Mouse (Mus musculus) neural tube, embryonic 14.5 days (tissue): ENCODE results near the gene Phox2a. TPM values are rescaled to one million over a fixed set of nuclear protein-coding genes. Genes with fewer than 3 reads are reported as not detected.

ENCODE experiments used
- ATAC-seq: fragments of 200-750 bp; cut with Nextera tagmentation; 2 replicates; pipeline ENCODE4 v1.8.0; 2017; ENCODE audit warnings: low read depth, mild to moderate bottlenecking, moderate TSS enrichment, moderate library complexity
- H3K27ac ChIP-seq: fragments of 300-500 bp; sonication (generic); 2 replicates; pipeline ENCODE4 v1.5.1; 2014; ENCODE audit warnings: low read depth, mild to moderate bottlenecking, control low read depth, low read length, moderate library complexity, mixed read lengths
- H3K27me3 ChIP-seq: fragments of 300-500 bp; sonication (generic); 2 replicates; pipeline ENCODE4 v1.6.1; 2014; ENCODE audit warnings: low read length; ENCODE audit not compliant: control insufficient read depth, insufficient read depth
- H3K36me3 ChIP-seq: fragments of 300-500 bp; sonication (generic); 2 replicates; pipeline ENCODE4 v1.6.1; 2014; ENCODE audit warnings: low read length, mixed read lengths; ENCODE audit not compliant: control insufficient read depth, insufficient read depth
- H3K4me1 ChIP-seq: fragments of 300-500 bp; sonication (generic); 2 replicates; pipeline ENCODE4 v1.6.1; 2014; ENCODE audit warnings: low read length; ENCODE audit not compliant: control insufficient read depth, insufficient read depth
- H3K4me2 ChIP-seq: fragments of 300-500 bp; sonication (generic); 2 replicates; pipeline ENCODE4 v1.6.1; 2014; ENCODE audit warnings: mild to moderate bottlenecking, low read depth, low read length, control low read depth
- H3K4me3 ChIP-seq: fragments of 300-500 bp; sonication (generic); 2 replicates; pipeline ENCODE4 v1.5.1; 2014; ENCODE audit warnings: low read depth, low read length, control low read depth, mixed read lengths
- H3K9ac ChIP-seq: fragments of 300-500 bp; sonication (generic); replicated peaks from 2 replicates; pipeline ENCODE4 v1.6.1; 2014; ENCODE audit warnings: low read depth, mild to moderate bottlenecking, control low read depth, low read length, mixed read lengths
- H3K9me3 ChIP-seq: fragments of 300-500 bp; sonication (generic); 2 replicates; pipeline ENCODE4 v1.6.1; 2016; ENCODE audit warnings: low read length; ENCODE audit not compliant: control insufficient read depth
- WGBS: fragments of 180-500 bp; shearing (Covaris S2); extraction: QIAGEN DNeasy Blood & Tissue Kit; methylation state at CpG from one replicate; pipeline ENCODE4 v1.1.7; 2014; 5-methylcytosine and 5-hydroxymethylcytosine counted together
- polyA plus RNA-seq: library from polyadenylated mRNA; unstranded; fragments of >200 nt; fragmentation: Nextera tagmentation; extraction: Ambion mirVana; gene quantifications from 2 replicates; pipeline ENCODE4 v1.2.1, GENCODE M21; 2014

The Phox2a gene
- polyA plus RNA-seq, 1 experiment from 2014 or later, result 2.4 TPM

DNA sequence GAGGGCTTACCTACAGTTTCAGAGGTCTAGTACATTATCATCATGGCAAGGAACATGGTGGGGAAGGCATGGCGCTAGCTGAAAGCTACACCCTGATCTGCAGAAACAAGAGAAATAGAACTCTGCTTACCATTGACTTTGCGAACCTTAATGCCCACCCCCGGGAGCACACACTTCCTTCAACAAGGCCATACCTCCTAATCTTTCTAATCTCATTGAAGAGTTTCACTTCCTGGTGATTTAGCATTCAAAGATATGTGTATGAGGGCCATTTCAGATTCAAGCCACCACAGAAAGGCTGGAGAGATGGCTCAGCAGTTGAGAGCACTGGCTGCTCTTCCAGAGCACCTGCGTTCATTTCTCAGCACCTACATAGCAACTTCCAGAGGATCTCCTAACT, 39.0 kb downstream of the Phox2a start, which contains the start of gene Folr2:
Folr2 (minus strand) TSS at position 101 of the 400 bp plus-strand sequence.
- Histone ChIP-seq H3K27ac (no peak within 1 kb of the TSS), H3K36me3 (no peaks in the 10 kb centered on the region), H3K27me3 (no peaks in the 10 kb centered on the region), H3K9ac (no peak within 1 kb of the TSS), H3K9me3 (no peaks in the 10 kb centered on the region), H3K4me3 (no peak within 1 kb of the TSS), H3K4me2 (no peak within 1 kb of the TSS), H3K4me1 (no peaks in the 10 kb centered on the region)
- ATAC-seq, result no peak
- WGBS, result 93% methylated on average over 4 of the region's 4 CpGs

DNA sequence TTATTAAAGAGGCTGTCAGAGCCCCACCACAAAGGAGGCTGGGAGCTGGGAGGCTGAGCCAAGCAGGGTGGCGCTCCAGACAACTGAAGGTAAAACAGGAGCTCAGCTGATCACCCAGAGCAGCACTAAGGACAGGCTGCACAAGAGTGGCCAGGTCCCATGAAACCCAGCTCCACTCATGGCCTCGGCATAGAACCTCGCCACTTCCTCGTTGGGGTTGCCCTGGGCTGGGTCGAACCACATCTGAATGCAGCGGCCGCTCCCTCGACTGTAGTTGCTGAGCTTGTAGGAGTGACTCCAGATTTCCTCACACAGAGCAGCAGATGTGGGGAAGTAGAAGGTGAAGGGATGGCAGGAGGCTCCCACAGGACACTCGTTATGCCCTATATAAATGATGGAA, 40.2 kb downstream of the Phox2a start:
- no peak overlapping the region for H3K27ac ChIP-seq
- no peak overlapping the region for H3K4me3 ChIP-seq
- H3K36me3 ChIP-seq, result no peaks in the 10 kb centered on the region
- WGBS, result 81% methylated on average over 9 of the region's 9 CpGs
- no peaks in the 10 kb centered on the region for H3K27me3 ChIP-seq
- H3K4me2 ChIP-seq, result no peak overlapping the region
- H3K9me3 ChIP-seq, result no peaks in the 10 kb centered on the region
- ATAC-seq, result no peak
- H3K9ac ChIP-seq, result no peak overlapping the region
- no peaks in the 10 kb centered on the region for H3K4me1 ChIP-seq

DNA sequence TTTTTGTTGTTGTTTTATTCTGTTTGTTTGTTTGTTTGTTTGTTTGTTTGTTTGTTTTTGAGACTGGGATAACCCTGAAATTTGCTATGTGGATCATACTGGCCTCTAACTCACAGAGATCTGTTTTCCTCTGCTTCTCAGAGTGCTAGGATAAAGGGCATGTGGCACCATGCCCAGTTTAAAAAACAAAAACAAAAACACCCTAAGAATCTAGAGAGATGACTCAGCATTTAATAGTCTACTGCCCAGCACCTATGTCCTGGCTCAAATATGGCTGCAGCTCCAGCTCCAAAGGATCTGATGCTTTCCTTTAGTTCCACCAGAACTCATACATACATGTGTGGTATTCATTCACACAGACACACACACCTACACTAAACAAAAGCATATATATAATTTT, 42.9 kb downstream of the Phox2a start:
- Histone ChIP-seq H3K27me3 (no peaks in the 10 kb centered on the region), H3K4me3 (no peak overlapping the region), H3K4me2 (no peak overlapping the region), H3K36me3 (no peaks in the 10 kb centered on the region), H3K27ac (no peak overlapping the region), H3K9ac (no peak overlapping the region), H3K9me3 (no peaks in the 10 kb centered on the region), H3K4me1 (no peaks in the 10 kb centered on the region)
- no peak for ATAC-seq

DNA sequence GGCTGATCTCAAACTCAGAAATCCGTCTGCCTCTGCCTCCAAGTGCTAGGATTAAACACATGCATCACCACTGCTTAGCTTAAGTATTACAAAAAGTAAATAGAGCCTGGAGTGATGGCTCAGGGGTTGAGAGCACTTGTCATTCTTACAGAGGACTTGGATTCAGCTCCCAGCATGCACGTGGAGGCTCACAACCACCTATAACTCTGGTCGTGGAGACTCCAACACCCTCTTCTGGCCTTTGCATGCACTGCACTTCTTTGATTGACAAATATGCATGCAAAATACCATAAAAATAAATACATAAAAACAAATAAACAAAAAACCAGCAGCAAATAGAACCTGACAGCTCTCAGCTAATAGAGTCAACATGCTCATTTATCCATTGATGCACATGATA, 44.2 kb downstream of the Phox2a start:
- Histone ChIP-seq H3K9ac (no peak overlapping the region), H3K27me3 (no peaks in the 10 kb centered on the region), H3K9me3 (no peaks in the 10 kb centered on the region), H3K4me1 (no peaks in the 10 kb centered on the region), H3K4me3 (no peak overlapping the region), H3K36me3 (no peaks in the 10 kb centered on the region), H3K27ac (no peak overlapping the region), H3K4me2 (no peak overlapping the region)
- no peak for ATAC-seq
- 77% methylated on average over 3 of the region's 3 CpGs for WGBS

DNA sequence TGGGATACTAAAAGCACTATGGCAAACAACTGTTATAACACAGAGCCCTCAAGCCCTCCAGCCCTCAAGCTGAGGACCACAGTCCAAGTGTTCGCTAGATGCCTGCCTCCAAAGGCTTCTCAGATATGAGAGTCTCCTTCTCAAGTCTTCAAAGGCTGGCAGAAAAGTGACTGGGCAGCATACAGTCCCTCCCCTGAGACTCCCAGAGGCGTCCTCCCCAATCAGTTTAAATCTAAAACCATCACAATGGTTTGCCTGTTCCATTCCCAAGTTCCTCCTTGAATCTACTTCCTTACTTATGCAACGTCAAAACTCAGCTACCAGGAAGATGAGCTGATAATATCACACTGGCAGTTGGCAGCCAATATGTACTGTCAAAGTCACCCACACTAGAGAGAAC, 45.3 kb downstream of the Phox2a start, which contains the start of gene Anapc15:
Anapc15 (plus strand) TSS at position 301 of the 400 bp plus-strand sequence.
- 87% methylated on average over 3 of the region's 3 CpGs for WGBS
- H3K4me3 ChIP-seq, result no peak within 1 kb of the TSS

DNA sequence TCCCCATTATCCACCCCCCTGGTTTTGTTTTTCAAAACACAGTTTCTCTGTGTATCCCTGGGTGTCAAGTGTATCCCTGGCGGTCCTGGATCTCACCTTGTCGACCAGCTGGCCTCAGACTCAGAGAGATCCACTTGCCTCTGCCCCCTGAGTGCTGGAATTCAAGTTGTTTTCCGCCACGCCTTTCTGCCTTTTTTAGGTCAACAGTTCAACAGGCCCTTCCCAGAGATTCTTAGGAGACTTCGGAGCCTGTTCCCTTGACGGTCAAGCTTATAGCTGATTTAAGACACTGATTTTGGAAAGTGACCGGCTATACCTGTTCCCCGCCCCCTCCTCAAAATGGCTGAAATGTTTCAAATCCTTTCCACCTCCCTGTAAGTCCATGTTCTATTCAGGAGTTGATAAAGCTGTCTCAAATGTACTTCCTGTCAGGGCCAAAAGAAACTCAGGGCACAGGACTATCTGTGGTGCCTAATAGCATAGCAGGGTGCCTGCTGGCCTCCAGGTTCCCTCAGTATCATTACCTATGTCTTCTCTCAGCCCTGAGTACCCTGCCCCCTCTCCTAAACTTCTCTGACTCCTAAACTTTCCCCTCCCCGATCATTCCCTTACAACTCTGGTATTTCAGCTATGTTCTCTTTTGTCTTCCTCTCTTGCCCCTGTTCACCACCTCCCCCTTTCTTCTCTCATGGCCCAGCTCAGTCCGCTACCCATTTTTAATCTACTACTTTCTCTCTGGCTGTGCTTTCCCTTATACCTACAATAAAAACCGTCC, 48.6 kb downstream of the Phox2a start:
- Histone ChIP-seq H3K4me1 (no peaks in the 10 kb centered on the region), H3K4me3 (no peak overlapping the region), H3K27me3 (no peaks in the 10 kb centered on the region), H3K36me3 (no peaks in the 10 kb centered on the region), H3K27ac (no peak overlapping the region), H3K9ac (no peak overlapping the region), H3K4me2 (no peak overlapping the region), H3K9me3 (no peaks in the 10 kb centered on the region)
- 79% methylated on average over 11 of the region's 11 CpGs for WGBS
- no peak for ATAC-seq

More for the DNA sequence above, 45.3 kb downstream of the Phox2a start, which contains the start of gene Anapc15:
- Histone ChIP-seq H3K4me2 (no peak within 1 kb of the TSS), H3K9me3 (no peaks in the 10 kb centered on the region), H3K4me1 (no peaks in the 10 kb centered on the region), H3K27me3 (no peaks in the 10 kb centered on the region), H3K36me3 (no peaks in the 10 kb centered on the region), H3K27ac (no peak within 1 kb of the TSS), H3K9ac (no peak within 1 kb of the TSS)
- ATAC-seq, result no peak

DNA sequence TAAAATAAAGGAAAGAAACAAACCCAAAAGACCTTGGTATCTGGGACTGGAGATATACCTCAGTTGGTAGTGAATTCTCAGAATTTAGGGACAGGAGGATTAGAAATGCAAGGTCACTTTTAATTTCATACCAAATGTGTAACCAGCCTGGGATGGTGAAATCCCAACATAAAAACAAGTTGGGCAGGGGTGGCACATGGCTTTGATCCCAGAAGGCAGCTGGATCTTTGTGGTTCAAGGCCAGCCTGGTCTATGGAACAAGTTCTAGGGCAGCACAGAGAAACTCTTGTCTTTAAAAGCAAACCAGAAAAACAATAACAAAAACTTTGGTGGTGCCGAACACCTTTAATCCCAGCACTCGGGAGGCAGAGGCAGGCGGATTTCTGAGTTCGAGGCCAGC, 49.4 kb downstream of the Phox2a start:
- ATAC-seq, result no peak
- no peak overlapping the region for H3K4me3 ChIP-seq
- no peaks in the 10 kb centered on the region for H3K4me1 ChIP-seq
- no peaks in the 10 kb centered on the region for H3K9me3 ChIP-seq
- no peak overlapping the region for H3K4me2 ChIP-seq
- H3K9ac ChIP-seq, result no peak overlapping the region
- H3K27me3 ChIP-seq, result no peaks in the 10 kb centered on the region
- 96% methylated on average over 4 of the region's 4 CpGs for WGBS
- no peak overlapping the region for H3K27ac ChIP-seq
- no peaks in the 10 kb centered on the region for H3K36me3 ChIP-seq

DNA sequence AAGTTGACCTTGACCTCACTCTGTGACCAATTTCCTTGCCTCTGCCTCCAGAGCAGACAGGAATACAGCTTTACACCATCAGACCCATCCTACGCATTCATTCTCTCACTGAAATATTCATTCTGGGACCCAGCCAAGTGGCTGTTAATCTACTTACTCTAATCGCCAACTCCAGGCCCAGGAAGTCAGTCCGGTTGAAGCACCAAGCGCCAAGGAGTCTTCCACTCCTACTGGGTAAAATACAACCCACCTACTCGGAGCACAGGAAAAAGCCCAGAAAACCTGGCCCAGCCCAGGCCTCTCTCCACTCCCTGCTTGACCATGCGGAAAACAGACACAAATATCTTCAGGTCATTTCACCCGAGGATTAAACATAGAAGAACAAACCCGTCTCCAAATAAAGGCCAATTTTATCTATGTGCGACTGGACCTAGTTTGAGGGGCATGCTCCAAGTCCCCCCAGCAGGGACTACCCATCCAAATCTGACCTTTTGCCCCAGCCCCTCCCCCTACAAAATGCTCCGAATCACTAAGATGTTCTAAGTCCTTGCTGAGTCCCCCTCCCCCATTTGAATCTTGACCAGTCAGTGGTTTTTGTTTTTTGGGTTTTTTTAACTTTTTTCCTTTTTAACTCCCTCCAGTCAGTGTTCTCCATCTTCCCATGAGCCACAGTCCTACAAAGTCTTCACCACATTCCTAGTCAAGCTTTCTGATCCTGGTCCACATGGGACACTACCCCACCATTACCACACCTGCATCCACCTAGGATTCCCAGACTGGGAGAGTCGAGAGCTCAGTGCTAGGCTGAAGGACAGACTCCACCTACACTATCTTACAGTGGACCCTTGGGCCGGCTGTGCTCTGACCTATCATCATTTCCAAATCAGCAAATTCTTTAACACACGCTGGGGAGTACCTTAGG, 50.4 kb downstream of the Phox2a start:
- WGBS, result 65% methylated on average over 13 of the region's 13 CpGs
- Histone ChIP-seq H3K36me3 (no peaks in the 10 kb centered on the region), H3K4me1 (no peaks in the 10 kb centered on the region), H3K27ac (no peak overlapping the region), H3K4me2 (no peak overlapping the region), H3K9ac (no peak overlapping the region), H3K4me3 (no peak overlapping the region), H3K9me3 (no peaks in the 10 kb centered on the region), H3K27me3 (no peaks in the 10 kb centered on the region)
- ATAC-seq, result no peak

DNA sequence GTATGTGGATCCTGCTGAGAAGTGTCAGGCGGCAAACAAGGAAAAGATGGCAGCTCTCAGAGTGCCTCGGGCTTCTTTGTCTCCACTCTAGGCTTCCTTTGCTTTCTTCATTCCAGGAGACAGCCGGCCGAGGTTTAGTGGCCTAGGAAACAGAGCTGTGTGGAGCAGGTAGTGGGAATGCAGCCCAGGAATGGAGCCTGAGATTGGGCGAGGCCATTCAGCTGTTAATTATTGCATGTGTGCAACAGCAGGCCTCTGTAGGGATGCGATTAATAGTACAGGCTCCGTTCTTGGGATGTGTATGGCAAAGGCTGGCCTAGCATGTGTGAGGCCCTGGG, 51.0 kb downstream of the Phox2a start:
- 65% methylated on average over 7 of the region's 7 CpGs for WGBS
- ATAC-seq, result no peak
- no peak overlapping the region for H3K4me2 ChIP-seq

More for the DNA sequence above, 51.0 kb downstream of the Phox2a start:
- Histone ChIP-seq H3K27me3 (no peaks in the 10 kb centered on the region), H3K36me3 (no peaks in the 10 kb centered on the region), H3K4me3 (no peak overlapping the region), H3K4me1 (no peaks in the 10 kb centered on the region), H3K9ac (no peak overlapping the region), H3K27ac (no peak overlapping the region), H3K9me3 (no peaks in the 10 kb centered on the region)
